In the genomic region with DNA sequence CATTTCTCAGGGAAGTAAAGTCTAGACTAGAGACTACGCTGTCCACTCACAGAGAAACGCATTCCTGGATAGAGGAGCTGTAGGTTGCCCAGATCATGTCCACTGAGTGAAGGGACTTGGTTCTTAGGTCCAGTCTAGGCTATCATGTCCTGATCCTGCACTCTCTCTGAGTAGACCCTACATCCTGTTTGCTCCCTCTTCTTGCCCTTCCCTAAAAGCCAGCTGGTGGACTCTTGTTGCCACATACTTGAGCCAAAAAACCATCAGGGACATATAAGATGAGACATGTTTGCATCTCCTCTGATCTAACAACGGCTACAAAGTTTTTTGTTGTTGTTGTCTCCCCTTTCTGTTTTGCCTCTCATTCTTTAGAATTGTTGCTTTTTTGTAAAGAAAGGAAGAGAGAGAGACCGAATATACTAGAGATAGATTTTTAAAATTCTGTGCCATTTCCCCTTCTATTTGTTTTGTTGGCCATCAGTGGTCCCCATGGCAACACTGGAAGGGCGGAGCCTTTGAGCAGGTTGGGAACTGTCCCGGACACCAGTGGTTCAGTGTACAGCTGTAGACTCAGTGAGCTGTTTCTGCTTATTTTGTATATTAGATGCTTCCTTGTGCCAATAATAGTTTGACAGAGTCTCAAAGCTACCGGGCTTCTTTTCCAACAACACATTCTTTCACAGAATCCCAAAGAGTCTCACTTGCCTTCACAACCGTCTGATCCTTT, we compare ENCODE assay signal across 15 mouse cellular contexts. TPM values are rescaled to one million over a fixed set of nuclear protein-coding genes. Genes with fewer than 3 reads are reported as not detected.
DNase-seq lines count a peak whose midpoint lies in the region; ATAC-seq lines count a peak whose summit lies in the region.
"Had no signal": no experiment of that assay in that cellular context is flagged by ENCODE, and none has a peak within 500 bp of the region (broad histone marks: within the 10 kb centered on the region; RNA-seq: fewer than 3 reads in every experiment).

No protein-coding gene starts in this region.

- H3K4me3 ChIP-seq in heart, embryonic 10.5 days, result no peak overlapping the region
- H3K4me3 ChIP-seq: embryonic facial prominence, embryonic 12.5 days; forebrain, embryonic 10.5 days; limb, embryonic 15.5 days had no signal

- H3K27ac ChIP-seq in heart, embryonic 10.5 days, result no peak overlapping the region
- H3K27ac ChIP-seq: embryonic facial prominence, embryonic 12.5 days; forebrain, embryonic 10.5 days; limb, embryonic 15.5 days; stomach, postnatal 0 days had no signal

- no peaks in the 10 kb centered on the region for H3K36me3 ChIP-seq in heart, embryonic 10.5 days
- H3K36me3 ChIP-seq: embryonic facial prominence, embryonic 12.5 days; forebrain, embryonic 10.5 days; limb, embryonic 15.5 days had no signal

- H3K4me1 ChIP-seq in heart, embryonic 10.5 days, result peaks cover 9% of the 10 kb centered on the region
- H3K4me1 ChIP-seq: embryonic facial prominence, embryonic 12.5 days; forebrain, embryonic 10.5 days; limb, embryonic 15.5 days had no signal

- 73% methylated on average over 8 of the region's 8 CpGs for WGBS in heart, embryonic 10.5 days

- H3K27me3 ChIP-seq in heart, embryonic 10.5 days (ENCODE audit: insufficient read depth, poor library complexity, severe bottlenecking), result peaks cover 17% of the 10 kb centered on the region; the same call in 1 of the 2 replicates
- H3K27me3 ChIP-seq: embryonic facial prominence, embryonic 12.5 days; limb, embryonic 15.5 days had no signal

- intact Hi-C loops in heart, postnatal 10 days (cut with DNase I), result no loop called here

- no peak for ATAC-seq in megakaryocyte-erythroid progenitor cell, adult 5-6 weeks (replicated peaks; ENCODE audit: low FRiP score, low TSS enrichment, poor library complexity, severe bottlenecking)

- no peaks in the 10 kb centered on the region for H3K9me3 ChIP-seq in heart, embryonic 10.5 days
- H3K9me3 ChIP-seq: embryonic facial prominence, embryonic 12.5 days; forebrain, embryonic 10.5 days; limb, embryonic 15.5 days had no signal

- DNase-seq in heart, adult 11 months, result peak; percentile 95
- DNase-seq in heart, embryonic 10.5 days (ENCODE audit: low spot score), result no peak
- peak; percentile 87 to 89 for DNase-seq in B cell, adult 2 months
- DNase-seq in heart, postnatal 10 days, result peak; percentile 39 to 53
- peak; percentile 83 for DNase-seq in lung, postnatal 36 days
- DNase-seq in left cerebral cortex, adult 9 months (ENCODE audit: low spot score in 2 of 2), result no peak
- no peak for DNase-seq in cerebellum, adult 8-10 months
- DNase-seq: cerebellum, postnatal 14 days; kidney, postnatal 4 days had no signal

RNA-seq across cellular contexts. Expression of gene Irf4, which starts 15.2 kb away (rescaled TPM):
- 0.04 and 0.15 TPM in 2 replicates for polyA plus RNA-seq in heart, embryonic 10.5 days (2016; fragmentation: Nextera tagmentation; extraction: Ambion mirVana)
- total RNA-seq in heart, postnatal 10 days (2021), result 1 to 10 TPM in 1 of 2 experiments, under 1 TPM in 1; 0.92 to 1.1 TPM
- total RNA-seq in megakaryocyte-erythroid progenitor cell, adult 5-6 weeks (2014; fragmentation: Nextera tagmentation), result 0.96 and 1.0 TPM in 2 replicates
- 1.4 TPM in 1 of 2 replicates, not detected in the other for total RNA-seq in megakaryocyte-erythroid progenitor cell, adult 5-6 weeks (2017)
- polyA plus RNA-seq: C2C12; forebrain, embryonic 10.5 days had no signal

Comparison
In these comparisons a context has a peak if more than half of its experiments do, and no peak if none do; other contexts are left out.
1. DNase-seq: peak in heart, adult 11 months (single experiment), B cell, adult 2 months (2 of 2), heart, postnatal 10 days (2 of 2) and lung, postnatal 36 days (single experiment); none in heart, embryonic 10.5 days (single experiment), left cerebral cortex, adult 9 months (0 of 2) and cerebellum, adult 8-10 months (single experiment).